Mouse (Mus musculus) G1E (cell line): ENCODE data around the gene Mthfs.

Experiments used
- CTCF ChIP-seq: IDR thresholded peaks from 2 replicates; pipeline ENCODE4 v1.5.1; 2012; ENCODE audit warnings: low read depth, low read length, inconsistent platforms, mixed read lengths
- TAL1 ChIP-seq: conservative IDR thresholded peaks from 2 replicates; pipeline ENCODE4 v1.6.1; 2012; ENCODE audit warnings: low read depth, low read length, inconsistent platforms, mixed read lengths

DNA sequence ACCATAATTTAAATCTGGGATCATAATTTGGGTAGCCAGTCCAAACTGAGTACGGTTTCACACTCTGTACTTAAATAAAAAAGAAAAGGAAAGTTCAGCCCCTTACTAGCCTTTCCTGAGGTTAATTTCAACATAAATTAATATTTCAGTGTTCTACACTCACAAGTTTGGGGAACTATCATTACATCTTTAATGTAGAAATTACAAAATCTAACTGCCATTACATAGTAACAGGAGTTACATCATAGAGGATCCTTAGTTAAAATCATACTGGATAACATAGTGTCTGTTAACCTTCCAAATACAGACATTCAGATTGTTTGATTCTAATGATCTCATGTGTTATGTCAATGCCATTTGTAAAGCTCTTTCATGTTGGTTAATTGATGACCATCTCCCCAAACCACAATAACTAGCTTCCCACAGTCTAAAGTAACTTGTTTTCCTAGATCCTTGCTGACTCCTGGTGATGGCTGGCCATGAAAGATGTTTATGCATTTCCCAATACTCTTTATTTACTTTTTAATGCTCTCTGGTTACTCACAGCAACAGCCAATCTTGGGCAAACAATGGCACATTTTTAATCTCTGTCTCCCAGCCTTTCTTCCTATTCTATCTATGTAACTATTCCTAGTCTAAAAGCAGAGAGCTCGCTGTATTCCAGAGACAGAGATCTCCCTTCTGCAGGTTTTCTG is 72.0 kb downstream of the Mthfs start:
- TF ChIP-seq CTCF (no peak), TAL1 (no peak)
